Mouse (Mus musculus): Measurements from ENCODE around the gene Wdr70.

Gene Wdr70

DNA sequence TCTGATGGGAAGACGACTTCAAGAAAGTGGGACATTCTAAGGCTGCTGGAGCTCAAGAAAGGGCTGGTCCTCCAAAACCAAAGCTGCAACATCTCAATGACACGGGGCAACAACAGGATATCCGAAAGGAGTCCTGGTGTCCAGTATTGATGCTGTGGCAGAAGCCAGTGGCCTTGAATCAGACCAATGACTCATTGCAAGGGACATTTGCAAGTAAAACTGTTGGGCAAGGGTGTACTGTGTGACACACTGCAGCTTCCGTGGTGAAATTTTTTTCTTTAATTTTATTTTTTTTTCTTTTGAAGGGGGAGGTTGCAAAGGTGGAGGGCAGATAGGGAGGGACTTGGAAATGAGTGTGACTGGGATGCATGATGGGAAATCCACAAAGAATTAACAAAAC lies 256.6 kb downstream of the Wdr70 start:
- no peak for DNase-seq

DNA sequence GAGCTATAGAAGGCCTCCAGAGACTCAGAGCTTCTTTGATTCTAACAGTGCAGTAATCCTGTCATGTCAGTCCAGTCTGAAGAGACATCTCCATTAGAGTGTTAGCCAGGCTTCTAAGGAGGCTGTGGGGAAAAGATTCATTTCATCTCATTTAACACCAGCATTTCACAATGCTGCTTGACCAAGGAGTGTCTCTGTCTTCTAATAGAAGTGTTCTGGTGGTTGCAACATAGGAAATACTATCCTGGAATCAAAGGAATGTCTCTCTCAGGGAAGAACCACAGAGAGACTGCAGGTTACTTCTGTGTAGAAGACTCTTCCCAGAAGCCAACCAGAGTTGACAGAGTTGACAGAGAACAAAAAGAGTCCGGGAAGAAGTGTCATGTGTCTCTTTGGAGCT lies 257.3 kb downstream of the Wdr70 start:
- no peak for DNase-seq

DNA sequence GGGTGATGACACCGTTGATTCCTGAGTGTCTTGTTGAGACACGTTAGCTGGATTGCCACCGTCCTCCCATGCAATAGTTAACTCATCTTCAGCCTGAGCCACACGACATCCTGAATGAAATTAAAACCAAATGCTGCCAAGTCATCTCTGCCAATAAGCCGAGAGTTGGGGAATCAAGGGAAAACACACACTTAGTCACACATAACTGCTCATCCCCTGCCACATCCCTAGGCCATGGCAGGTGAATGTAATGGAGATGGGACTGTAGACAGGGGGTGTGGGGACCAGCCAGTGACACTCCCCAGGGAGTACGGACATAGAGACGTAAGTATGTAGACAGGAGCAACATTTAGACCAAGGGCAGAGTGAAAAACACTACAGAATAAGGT lies 260.1 kb downstream of the Wdr70 start:
- DNase-seq: no peak

DNA sequence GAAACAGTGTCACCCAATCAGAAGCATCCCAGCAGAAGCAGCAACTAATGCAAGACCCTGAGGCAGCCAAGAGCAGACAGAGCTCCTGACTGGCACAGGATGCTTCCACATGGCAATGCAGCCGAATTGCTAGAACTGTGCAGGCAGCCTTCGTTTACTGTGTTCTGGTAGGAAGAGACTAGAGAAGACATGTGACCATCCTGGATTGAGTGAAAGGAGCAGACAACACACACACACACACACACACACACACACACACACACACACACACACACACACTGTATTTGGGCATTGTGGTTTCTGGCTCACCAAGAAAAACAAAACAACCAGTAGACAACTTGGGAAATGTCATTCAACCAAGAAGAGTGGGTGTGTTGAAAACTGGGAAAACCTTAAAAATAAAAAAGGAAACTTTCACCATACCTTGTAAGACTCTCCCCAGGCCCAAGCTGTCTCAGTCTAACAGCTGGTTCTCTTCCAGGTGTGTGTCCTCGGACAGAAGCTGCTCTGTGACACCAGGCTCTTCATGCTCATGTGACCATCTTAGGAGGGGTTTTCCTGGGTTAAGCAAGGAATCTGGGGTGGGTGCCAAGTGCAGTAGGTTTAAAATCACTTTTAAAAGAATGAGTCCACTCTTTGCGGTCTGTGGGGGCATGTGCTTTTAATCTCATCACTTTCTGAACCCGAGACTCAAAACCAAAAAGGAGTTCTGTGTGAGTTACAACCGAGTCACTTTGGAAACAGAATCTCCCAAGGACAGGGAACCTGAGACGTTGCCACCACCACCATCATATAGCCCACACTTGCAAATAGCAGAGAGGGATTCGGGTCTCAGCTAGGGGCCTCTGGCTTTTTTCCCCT lies 260.7 kb downstream of the Wdr70 start:
- peak in 1 of 2 experiments; percentile 29 for DNase-seq

DNA sequence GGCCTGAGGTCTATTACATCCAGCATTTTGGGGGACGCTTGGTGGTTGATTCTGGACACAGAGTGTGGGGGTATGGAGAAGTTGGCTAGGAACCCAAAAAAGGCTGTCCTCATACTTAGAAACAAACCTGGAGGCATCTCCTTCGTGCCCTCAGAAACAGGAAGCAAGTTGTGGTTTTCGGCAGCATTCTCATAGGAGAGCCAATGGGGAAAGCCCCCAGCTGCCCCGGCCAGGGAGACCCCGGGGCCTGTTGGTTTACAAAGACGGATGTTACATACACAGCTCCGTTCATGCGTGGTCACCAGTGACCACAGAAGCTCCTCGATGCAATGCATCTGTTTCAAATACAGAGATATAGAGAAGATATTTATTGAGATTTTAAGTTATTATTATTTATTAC lies 263.6 kb downstream of the Wdr70 start:
- DNase-seq: no peak

DNA sequence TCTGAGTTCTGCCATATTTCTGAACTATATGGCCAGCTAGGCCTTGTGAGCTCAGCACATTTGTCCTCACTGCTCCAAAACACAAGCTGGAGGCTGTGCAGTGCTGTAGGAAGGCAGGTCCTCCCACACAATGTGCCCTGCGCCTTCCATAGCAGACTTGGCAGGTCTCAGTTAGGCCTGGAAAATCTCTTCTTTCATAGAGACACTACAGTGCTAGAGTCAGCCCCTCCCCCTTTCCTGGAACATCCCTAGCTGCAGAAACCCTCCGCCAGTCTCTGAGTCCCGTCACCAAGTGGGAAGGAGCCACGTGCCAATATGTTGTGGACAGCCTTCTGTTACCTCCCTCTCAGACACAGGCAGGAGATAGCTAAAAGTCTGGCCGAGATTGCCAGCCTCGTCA lies 273.5 kb downstream of the Wdr70 start:
- no peak for DNase-seq

DNA sequence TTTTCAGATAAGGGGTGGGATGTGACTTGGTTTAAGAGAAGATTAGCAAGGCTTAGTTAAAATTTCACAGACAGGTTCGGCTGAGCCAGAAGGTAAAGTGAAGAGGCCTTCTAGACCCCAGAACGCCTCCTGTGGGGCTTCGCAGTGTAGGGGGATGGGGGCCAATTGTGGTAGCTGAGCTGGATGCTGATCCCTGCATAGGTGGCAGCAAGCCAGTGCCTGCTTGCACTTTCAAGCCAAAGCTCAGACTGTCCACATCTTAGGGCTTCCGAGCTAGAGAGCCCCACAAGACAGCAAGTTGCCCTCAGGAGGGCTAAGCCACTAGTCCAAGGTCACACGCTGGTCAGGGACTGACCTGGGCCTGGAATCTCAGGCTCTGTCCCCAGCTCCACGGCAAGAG lies 275.1 kb downstream of the Wdr70 start:
- DNase-seq: no peak
